Mouse (Mus musculus): ENCODE results near the gene Ahnak2.
A peak's percentile ranks its signal among the peaks of the same experiment; 100 is the strongest.

Gene Ahnak2

DNA sequence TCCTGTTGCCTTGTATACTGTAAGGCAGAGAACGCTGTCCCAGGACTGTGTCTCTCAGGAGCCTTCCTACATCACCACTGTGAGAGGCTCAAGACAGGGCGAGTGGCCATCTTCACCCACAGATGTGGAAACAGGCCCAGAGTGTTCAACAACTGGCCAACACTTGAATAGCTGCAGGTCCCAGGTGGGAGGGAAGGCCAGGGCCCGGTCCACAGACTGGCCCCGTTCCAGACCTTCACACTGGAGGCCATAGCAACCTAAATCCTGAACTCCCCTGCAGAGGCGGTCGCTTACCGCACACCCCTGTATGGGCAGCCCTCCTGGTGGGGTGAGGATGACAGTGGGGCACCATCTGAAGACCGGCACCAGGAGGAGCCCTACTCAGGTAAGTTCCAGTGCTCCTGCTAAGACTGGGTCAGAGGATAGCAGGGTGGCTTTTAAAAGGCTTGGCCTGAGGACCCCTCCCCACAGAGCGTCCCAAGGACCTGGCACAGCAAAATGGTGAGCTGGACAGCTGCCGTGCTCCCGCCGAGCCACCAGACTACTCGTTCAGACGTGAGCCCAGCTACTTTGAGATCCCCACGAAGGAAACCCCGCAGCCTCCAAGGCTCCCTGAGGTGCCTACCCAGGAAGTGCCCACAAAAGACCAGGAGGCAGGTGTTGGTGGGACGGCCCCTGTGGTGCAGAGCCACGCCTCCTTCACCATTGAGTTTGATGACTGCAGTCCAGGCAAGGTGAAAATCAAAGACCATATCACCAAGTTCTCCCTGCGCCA is 67.4 kb downstream of the Ahnak2 start:
- no peak for DNase-seq (ENCODE audit: low spot score in 2 of 2)

DNA sequence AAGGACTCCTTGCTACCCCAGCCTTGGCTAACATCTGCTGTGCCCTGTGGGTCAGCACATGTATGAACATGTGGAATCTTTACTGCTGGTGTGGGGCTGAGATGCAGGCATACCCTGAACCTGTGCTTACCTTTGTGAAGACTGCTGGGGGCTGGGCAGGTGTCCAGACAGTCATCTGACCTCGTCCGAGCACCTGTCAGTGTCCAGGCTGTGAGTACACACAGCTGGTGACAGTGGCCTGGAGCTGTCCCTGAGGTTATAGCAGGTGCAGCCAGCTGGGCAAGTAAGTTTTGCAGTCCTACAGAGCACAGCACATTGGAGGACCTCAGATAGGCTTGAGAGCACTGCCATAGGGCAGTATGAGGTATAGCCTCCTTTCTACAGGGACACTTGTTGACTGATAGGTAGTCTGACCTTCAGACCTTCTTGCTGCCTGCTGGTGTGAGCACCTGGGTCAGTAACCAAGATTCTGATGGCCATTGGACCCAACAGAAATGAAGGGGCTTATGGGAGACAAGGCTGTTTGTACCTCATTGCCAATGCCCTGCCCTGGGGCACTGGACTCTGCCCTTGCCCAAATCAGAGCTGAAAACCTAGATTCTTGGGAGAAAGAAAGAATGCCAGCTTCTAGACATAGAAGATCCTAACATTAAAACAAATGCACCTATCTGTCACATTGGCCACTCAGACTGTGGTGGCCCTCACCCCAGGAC is 68.2 kb downstream of the Ahnak2 start:
- no peak for DNase-seq (ENCODE audit: low spot score in 2 of 2)

DNA sequence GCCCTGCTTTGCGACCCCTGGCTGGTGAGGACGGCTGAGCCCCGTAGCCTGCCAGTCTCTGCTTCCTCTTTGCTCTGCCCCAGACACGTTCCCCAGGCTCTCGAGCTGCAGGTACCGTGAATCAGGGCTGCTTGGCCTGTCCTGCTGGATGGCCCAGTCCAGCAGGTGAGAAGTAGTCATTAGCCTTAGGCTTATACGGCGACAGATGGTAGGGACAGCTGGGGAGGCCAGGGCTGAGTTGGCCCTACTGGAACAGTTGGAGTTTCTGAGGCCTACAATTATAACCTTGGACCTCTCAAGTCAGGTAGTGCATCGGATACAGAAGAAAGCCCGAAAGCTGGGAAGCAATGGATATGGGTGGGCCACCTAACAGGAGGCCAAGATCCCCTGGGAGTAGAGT is 69.9 kb downstream of the Ahnak2 start:
- DNase-seq (ENCODE audit: low spot score in 2 of 2) = no peak

DNA sequence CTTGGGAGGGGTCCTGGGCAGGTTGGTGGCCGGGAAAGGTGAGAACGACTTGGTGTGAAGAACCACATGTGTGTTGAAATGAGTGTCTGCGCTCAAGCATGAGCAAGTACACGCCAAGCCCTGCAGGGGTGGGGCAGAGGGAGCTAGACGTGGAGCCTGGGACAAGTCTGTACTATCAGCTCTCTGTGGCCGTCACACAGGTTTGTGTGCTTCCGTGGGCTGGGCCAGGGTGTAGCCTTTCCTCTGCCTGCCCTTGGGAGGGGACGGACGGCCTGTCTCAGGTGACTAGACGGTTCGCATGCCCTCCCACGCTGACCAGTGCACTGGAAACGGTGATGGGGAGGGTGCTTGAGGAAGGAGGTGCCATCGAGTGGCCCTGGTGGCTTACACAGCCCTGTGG is 71.6 kb downstream of the Ahnak2 start:
- DNase-seq (ENCODE audit: low spot score in 2 of 2) = no peak

DNA sequence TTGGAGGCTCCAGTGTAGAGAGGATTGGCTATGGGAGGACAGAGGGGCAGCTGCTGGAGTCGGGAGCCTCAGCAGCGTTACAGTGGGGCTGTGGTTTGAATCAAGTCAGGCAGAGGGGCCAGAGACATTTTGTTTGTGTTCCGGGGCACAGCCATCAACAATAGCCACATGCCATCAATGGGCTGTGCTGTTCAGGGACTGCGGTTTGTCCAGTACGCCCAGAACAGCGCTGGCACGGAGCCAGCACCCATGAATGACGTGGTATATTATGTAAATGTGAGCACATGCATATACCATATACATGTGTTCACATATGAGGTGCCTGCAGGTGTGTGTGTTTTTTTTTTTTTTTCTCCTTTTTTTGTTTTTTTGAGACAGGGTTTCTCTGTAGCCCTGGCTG is 74.7 kb downstream of the Ahnak2 start:
- no peak for DNase-seq (ENCODE audit: low spot score in 2 of 2)

DNA sequence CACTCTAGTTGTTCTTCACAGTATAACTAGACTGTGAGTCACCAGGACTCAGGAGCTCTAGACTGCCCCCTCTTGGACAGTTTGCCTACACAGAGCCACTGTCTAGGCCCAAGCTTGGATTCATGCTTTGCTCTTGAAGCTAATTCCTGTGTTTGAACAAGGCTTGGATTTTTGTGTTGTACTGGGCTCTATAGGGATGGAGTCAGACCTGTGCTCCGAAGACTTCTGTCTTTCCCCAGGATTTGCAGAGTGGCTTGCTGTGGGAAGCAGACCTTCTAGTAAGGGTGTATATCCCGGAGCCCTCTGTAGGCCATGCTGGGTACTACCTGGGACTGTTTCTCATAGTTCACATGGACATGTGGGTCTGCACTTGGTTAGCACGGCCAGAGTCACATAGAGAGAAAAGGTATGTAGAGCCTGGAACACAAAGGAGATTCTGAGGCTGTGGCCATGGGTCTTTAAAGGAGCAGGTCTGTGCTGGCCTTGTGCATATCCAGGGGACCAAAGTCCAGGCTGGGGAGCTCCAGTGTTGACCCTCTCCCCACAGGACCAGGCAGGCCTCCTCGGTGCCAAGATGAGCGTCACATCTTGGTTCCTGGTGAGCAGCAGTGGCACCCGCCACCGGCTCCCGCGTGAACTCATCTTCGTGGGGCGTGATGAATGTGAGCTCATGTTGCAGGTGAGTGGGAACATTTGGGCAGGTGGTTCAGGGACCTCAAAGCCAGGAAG is 78.2 kb downstream of the Ahnak2 start:
- peak; percentile 59 to 64 for DNase-seq (ENCODE audit: low spot score in 2 of 2)

DNA sequence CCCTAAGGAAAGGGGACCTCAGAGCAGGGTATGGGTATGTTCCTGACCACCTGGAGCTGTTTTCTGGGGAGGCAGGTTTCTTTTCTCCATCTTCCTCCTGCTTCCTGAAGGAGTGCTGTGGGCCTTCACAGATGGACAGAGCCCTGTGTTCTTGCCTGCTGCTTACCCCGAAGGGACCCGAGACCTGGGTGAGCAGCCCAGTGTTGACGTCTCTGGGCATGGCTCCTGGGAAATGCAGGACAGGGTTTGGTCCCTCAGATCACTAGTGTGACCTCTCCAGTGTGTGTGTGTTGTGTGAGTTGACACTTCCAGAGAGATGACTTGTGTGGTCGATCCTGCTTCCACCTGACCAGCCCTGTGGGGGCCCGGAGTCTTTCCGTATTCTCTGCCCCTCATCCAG is 79.0 kb downstream of the Ahnak2 start:
- no peak for DNase-seq (ENCODE audit: low spot score in 2 of 2)

DNA sequence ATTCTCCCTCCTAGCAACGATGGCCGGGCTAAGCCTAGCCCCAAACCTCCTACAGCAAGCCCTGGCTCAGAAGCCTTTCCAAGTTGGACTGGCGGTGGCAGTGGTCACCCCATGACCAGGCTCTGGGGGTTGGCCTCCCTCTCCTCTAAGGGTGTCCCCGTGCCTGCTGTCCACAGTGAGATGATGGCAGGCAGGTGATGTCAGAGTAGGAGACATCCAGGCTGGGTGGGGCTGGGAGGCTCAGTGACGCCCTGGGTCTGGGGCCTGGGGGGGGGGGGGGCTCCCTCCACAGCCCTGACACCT is 79.5 kb downstream of the Ahnak2 start:
- DNase-seq (ENCODE audit: low spot score in 2 of 2) = no peak

DNA sequence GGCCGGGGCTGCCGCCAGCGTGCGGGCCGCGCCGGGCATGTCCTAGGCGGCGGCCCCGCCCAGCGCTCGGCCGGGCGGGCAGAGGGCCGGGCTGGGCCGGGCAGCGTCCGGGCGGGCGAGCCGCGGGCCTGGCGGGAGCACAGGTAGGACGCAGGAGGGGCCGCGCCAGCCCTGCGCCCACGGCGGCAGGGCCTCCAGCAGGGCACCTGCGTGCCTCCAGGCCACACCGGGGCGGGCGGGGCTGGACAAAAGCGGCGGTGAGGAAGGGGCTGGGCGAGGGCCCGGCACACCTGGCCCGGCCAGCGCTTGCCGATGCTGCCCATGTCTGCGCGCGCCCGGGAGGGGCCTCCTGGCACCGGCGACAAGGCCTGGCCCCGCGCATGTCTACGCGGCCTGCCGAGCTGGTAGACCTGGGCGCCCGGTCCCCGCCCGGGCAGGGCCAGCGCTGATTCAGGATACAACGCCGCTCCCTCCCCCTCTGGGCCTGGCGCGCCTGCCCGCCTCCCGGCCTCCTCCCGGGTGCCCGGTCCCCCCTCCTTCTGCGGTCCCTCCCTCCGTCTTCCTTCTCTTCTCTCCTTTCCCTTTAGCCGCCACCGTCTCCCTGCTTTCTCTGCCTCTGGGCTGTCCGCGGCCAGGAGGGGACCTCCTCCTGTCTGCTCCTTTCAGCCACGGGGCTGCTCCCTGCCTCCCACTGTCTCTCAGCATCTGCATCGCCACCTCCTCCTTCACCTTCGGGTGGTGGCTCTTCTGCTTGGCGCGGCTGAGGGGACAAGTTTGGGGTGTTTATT is 80.0 kb downstream of the Ahnak2 start:
- DNase-seq (ENCODE audit: low spot score in 2 of 2) = no peak
